Comparison of ENCODE assay signal across 8 mouse cellular contexts in genomic region chr12:72070327-72071269, GRCm38 (mm10). TPM values are rescaled to one million over a fixed set of nuclear protein-coding genes. Genes with fewer than 3 reads are reported as not detected.
DNase-seq lines count a peak whose midpoint lies in the region; ATAC-seq lines count a peak whose summit lies in the region.

TSS of gene Gpr135 (minus strand) at chr12:72071125.

- peak within 1 kb of the TSS; percentile 77 for H3K4me3 ChIP-seq in forebrain, embryonic 14.5 days (ENCODE audit: low read depth, low read length)
- peak within 1 kb of the TSS; percentile 58 for H3K4me3 ChIP-seq in liver, embryonic 15.5 days (replicated peaks)
- peak within 1 kb of the TSS; percentile 62 for H3K4me3 ChIP-seq in stomach, embryonic 14.5 days (ENCODE audit: low read depth, low read length)

- H3K9ac ChIP-seq in forebrain, embryonic 14.5 days (ENCODE audit: low read length), result peak within 1 kb of the TSS; percentile 79
- no peak within 1 kb of the TSS for H3K9ac ChIP-seq in liver, embryonic 15.5 days
- peak within 1 kb of the TSS; percentile 34 for H3K9ac ChIP-seq in stomach, embryonic 14.5 days (replicated peaks; ENCODE audit: low read depth, low read length)

- no peaks in the 10 kb centered on the region; the same call in none of the 2 replicates for H3K27me3 ChIP-seq in forebrain, embryonic 14.5 days (replicated peaks; ENCODE audit: control insufficient read depth, insufficient read depth, low read length)
- H3K27me3 ChIP-seq in liver, embryonic 15.5 days, result peaks cover 61% of the 10 kb centered on the region
- H3K27me3 ChIP-seq in stomach, embryonic 14.5 days (ENCODE audit: control insufficient read depth, insufficient read depth, low read length), result no peaks in the 10 kb centered on the region; the same call in 1 of the 2 replicates

- peak; percentile 91 for ATAC-seq in forebrain, embryonic 14.5 days
- ATAC-seq in liver, embryonic 15.5 days (ENCODE audit: insufficient read depth), result peak; percentile 63
- ATAC-seq in stomach, embryonic 14.5 days (ENCODE audit: insufficient number of reproducible peaks, insufficient read depth, low FRiP score, low read depth), result peak; percentile 81

- peak within 1 kb of the TSS; percentile 78 for H3K27ac ChIP-seq in forebrain, embryonic 14.5 days (ENCODE audit: low read depth, low read length)
- H3K27ac ChIP-seq in liver, embryonic 15.5 days (replicated peaks), result no peak within 1 kb of the TSS
- no peak within 1 kb of the TSS for H3K27ac ChIP-seq in stomach, embryonic 14.5 days (ENCODE audit: low read length)

- H3K4me1 ChIP-seq in forebrain, embryonic 14.5 days (ENCODE audit: control insufficient read depth, insufficient read depth, low read length), result no peaks in the 10 kb centered on the region; the same call in 1 of the 2 replicates
- peaks cover 15% of the 10 kb centered on the region for H3K4me1 ChIP-seq in liver, embryonic 15.5 days (replicated peaks)
- H3K4me1 ChIP-seq in stomach, embryonic 14.5 days (ENCODE audit: control insufficient read depth, insufficient read depth, low read length), result no peaks in the 10 kb centered on the region

- no peaks in the 10 kb centered on the region for H3K9me3 ChIP-seq in forebrain, embryonic 14.5 days (replicated peaks; ENCODE audit: control insufficient read depth, low read length)
- H3K9me3 ChIP-seq in liver, embryonic 15.5 days (replicated peaks), result no peaks in the 10 kb centered on the region
- H3K9me3 ChIP-seq in stomach, embryonic 14.5 days (ENCODE audit: control insufficient read depth, low read depth, low read length), result no peaks in the 10 kb centered on the region

- peak; percentile 53 to 67 for DNase-seq in CD8-positive naive resting alpha-beta T cell, adult 2 months (ENCODE audit: low read depth in 2 of 2, low spot score in 2 of 2)
- peak; percentile 37 for DNase-seq in c-Kit-positive CD71-positive TER-119-positive erythroid progenitor cells, embryonic 14.5 days (ENCODE audit: low spot score)
- DNase-seq in forebrain, embryonic 14.5 days (ENCODE audit: low spot score), result peak; percentile 93
- peak; percentile 88 to 89 for DNase-seq in heart, postnatal 10 days
- DNase-seq in kidney, postnatal 4 days, result peak; percentile 87 to 91
- DNase-seq in neural tube, embryonic 10.5 days (ENCODE audit: extremely low spot score, low spot score), result peak; percentile 91

- under 1% methylated on average over 91 of the region's 94 CpGs for WGBS in forebrain, embryonic 14.5 days
- WGBS in liver, embryonic 15.5 days (ENCODE audit: insufficient replicate concordance), result under 1% methylated on average over 94 of the region's 94 CpGs
- under 1% methylated on average over 90 of the region's 94 CpGs for WGBS in stomach, embryonic 14.5 days

- peak within 1 kb of the TSS; percentile 98 for H3K4me2 ChIP-seq in forebrain, embryonic 14.5 days (ENCODE audit: low read length)
- peak within 1 kb of the TSS; percentile 82 for H3K4me2 ChIP-seq in liver, embryonic 15.5 days
- H3K4me2 ChIP-seq in stomach, embryonic 14.5 days (replicated peaks; ENCODE audit: low read depth, low read length), result peak within 1 kb of the TSS; percentile 97

- H3K36me3 ChIP-seq in forebrain, embryonic 14.5 days (ENCODE audit: control insufficient read depth, insufficient read depth, low read length), result no peaks in the 10 kb centered on the region
- H3K36me3 ChIP-seq in liver, embryonic 15.5 days (replicated peaks), result peaks cover 5% of the 10 kb centered on the region
- H3K36me3 ChIP-seq in stomach, embryonic 14.5 days (ENCODE audit: control insufficient read depth, insufficient read depth, low read length), result no peaks in the 10 kb centered on the region

- intact Hi-C loops in heart, postnatal 10 days (cut with DNase I), result no loop called here

RNA-seq across cellular contexts. Expression of gene Gpr135, which starts in this region (rescaled TPM):
- 3.0 and 4.1 TPM in 2 replicates for polyA plus RNA-seq in forebrain, embryonic 14.5 days (2014; fragmentation: Nextera tagmentation; extraction: Ambion mirVana)
- under 1 TPM; 0.64 to 0.79 TPM for total RNA-seq in heart, postnatal 10 days (2021)
- 0.12 and 0.15 TPM in 2 replicates for polyA plus RNA-seq in liver, embryonic 15.5 days (2015; fragmentation: Nextera tagmentation; extraction: Ambion mirVana)
- 0.75 and 1.3 TPM in 2 replicates for polyA plus RNA-seq in stomach, embryonic 14.5 days (2014; fragmentation: Nextera tagmentation; extraction: Ambion mirVana)

Comparison
In these comparisons a context has a peak if more than half of its experiments do, and no peak if none do; other contexts are left out.
1. Peak in DNase-seq in heart, postnatal 10 days; RNA of the gene not detected or under 1 TPM.
2. Peak in ATAC-seq, H3K4me3 ChIP-seq and H3K4me2 ChIP-seq in liver, embryonic 15.5 days; RNA of the gene not detected or under 1 TPM.
3. DNase-seq: peak in every context shown above with its lines; median percentile 93 in forebrain, embryonic 14.5 days; 91 in neural tube, embryonic 10.5 days; 89 in kidney, postnatal 4 days; 88 in heart, postnatal 10 days; 60 in CD8-positive naive resting alpha-beta T cell, adult 2 months; 37 in c-Kit-positive CD71-positive TER-119-positive erythroid progenitor cells, embryonic 14.5 days.